Mouse (Mus musculus) megakaryocyte, adult 5-6 weeks (primary cell): ENCODE data around the gene Gm13306. TPM values are rescaled to one million over a fixed set of nuclear protein-coding genes. Genes with fewer than 3 reads are reported as not detected.
"Not testable (repeated sequence)": the region's sequence is repeated elsewhere in the genome, so short reads cannot be mapped to it uniquely, and the experiment has no call there.

ENCODE experiments used
- ATAC-seq: 2 replicates; pipeline ENCODE4 v1.8.0; 2016; ENCODE audit warnings: mild to moderate bottlenecking, inconsistent platforms; ENCODE audit not compliant: poor library complexity, severe bottlenecking
- total RNA-seq, 2 experiments: library from RNA; stranded (forward) in 1 of 2; stranded (reverse) in 1 of 2; fragments of 153-499, 151-499 nt in 1 of 2; fragments of 221-1000, 200-1000 nt in 1 of 2; gene quantifications; 2 replicates each; pipeline versions ENCODE4 v1.2.3 to v1.2.4; 2015 to 2017

Gene Gm13306
- total RNA-seq (2015) = not detected in 2 replicates
- total RNA-seq (2017) = not detected in 2 replicates

GRCm38 (mm10) chr4:42153136-42153535 lies at the start of gene Gm13306:
Gene Gm13306, plus strand, starts transcription at chr4:42153436.
- not testable (repeated sequence) for ATAC-seq

DNA sequence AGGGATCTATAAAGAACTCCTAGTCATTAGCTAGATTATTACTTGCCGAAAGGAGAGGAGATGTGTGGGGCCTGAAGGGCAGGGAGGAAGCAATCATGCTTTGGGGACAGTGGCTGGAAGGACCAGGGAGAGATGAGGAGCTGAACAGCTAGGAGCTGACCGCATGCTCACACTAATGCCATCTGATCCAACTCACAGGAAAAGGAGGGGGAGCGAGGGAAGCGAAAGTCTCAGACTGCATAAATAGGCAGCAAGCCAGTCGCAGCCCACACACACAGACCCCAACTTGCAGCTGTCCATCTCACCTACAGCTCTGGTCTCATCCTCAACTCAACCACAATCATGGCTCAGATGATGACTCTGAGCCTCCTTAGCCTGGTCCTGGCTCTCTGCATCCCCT lies 38.7 kb upstream of the Gm13306 start, which contains the start of gene Gm13304:
Gene Gm13304, plus strand, starts transcription at position 301 of the 400 bp plus-strand sequence.
- ATAC-seq = not testable (repeated sequence)

GRCm38 (mm10) chr4:42168503-42168902 lies 15.3 kb downstream of the Gm13306 start, which contains the start of gene Gm13305:
Gene Gm13305, minus strand, starts transcription at chr4:42168603.
- ATAC-seq = not testable (repeated sequence)

DNA sequence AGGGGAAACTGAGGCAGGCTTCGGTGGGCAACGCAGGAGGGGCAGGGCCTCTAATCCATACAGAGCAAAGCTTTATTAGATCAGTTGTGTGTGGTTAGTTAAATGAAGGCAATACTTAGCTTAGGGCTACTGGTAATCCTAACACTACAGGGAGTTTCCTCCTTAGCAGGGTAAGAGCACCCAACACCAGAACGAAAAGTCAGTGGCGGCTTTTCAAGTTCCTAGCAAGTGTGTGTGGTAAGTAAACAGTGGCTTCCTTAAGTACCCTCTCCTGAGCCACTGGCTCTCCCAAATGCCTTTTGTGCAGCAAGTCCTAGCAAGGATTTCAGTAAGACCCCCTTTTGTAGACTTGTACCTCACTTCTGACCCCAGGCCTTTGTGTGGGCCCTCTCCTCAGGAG lies 25.0 kb downstream of the Gm13306 start:
- ATAC-seq = not testable (repeated sequence)

- ATAC-seq = not testable (repeated sequence)
Measured at GRCm38 (mm10) chr4:42183234-42184197, 30.3 kb downstream of the Gm13306 start.

- ATAC-seq = not testable (repeated sequence)
Measured at GRCm38 (mm10) chr4:42184324-42184979, 31.2 kb downstream of the Gm13306 start.

DNA sequence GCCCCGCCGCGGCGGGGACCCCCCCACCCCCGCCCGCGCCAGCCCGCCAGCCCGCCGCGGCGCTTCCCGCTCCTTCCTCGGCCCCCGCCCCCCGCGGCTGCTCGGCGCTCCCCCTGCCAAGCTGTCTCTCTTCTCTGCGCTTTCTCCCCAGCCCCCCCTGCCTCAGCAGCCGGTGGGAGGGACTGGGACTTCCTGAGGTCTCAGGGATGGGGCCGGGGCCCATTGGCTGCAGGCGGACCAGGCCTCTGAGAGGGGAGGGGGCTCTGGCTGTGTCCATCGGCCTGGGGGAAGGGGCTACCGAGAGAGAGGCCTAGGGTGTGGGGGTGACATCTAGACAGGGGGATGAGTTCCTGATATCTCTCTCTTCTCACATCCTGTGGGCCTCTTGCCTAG lies 31.7 kb downstream of the Gm13306 start:
- not testable (repeated sequence) for ATAC-seq

Other genes with a start within 250 kb of the Gm13306 start
- not detected in 2 replicates for gene Gm21541, start 249.8 kb upstream of the Gm13306 start, total RNA-seq (2015)
- not detected in 2 replicates for gene Gm21541, start 249.8 kb upstream of the Gm13306 start, total RNA-seq (2017)
- gene Gm20878, start 211.9 kb upstream of the Gm13306 start, total RNA-seq (2015) = not detected in 2 replicates
- gene Gm20878, start 211.9 kb upstream of the Gm13306 start, total RNA-seq (2017) = 0.44 TPM in 1 of 2 replicates, not detected in the other
- not detected in 2 replicates for gene Fam205a4, start 187.4 kb upstream of the Gm13306 start, total RNA-seq (2015)
- not detected in 2 replicates for gene Fam205a4, start 187.4 kb upstream of the Gm13306 start, total RNA-seq (2017)
- not detected in 2 replicates for gene Gm21093, start 118.7 kb upstream of the Gm13306 start, total RNA-seq (2015)
- not detected in 2 replicates for gene Gm21093, start 118.7 kb upstream of the Gm13306 start, total RNA-seq (2017)
- gene Gm3893, start 62.2 kb upstream of the Gm13306 start, total RNA-seq (2015) = not detected in 2 replicates
- gene Gm3893, start 62.2 kb upstream of the Gm13306 start, total RNA-seq (2017) = not detected in 2 replicates
- not detected in 2 replicates for gene Gm13304, start 38.6 kb upstream of the Gm13306 start, total RNA-seq (2015)
- gene Gm13304, start 38.6 kb upstream of the Gm13306 start, total RNA-seq (2017) = not detected in 2 replicates
- 0.36 TPM in 1 of 2 replicates, not detected in the other for gene Gm13305, start 15.2 kb downstream of the Gm13306 start, total RNA-seq (2015)
- 1.1 TPM in 1 of 2 replicates, not detected in the other for gene Gm13305, start 15.2 kb downstream of the Gm13306 start, total RNA-seq (2017)
- gene Gm10600, start 87.2 kb downstream of the Gm13306 start, total RNA-seq (2015) = not detected in 2 replicates
- not detected in 2 replicates for gene Gm10600, start 87.2 kb downstream of the Gm13306 start, total RNA-seq (2017)
- not detected in 2 replicates for gene Ccl21b, start 102.3 kb downstream of the Gm13306 start, total RNA-seq (2015)
- not detected in 2 replicates for gene Ccl21b, start 102.3 kb downstream of the Gm13306 start, total RNA-seq (2017)
- not detected in 2 replicates for gene Gm21953, start 140.8 kb downstream of the Gm13306 start, total RNA-seq (2015)
- not detected in 2 replicates for gene Gm21953, start 140.8 kb downstream of the Gm13306 start, total RNA-seq (2017)
- 0.09 TPM in 1 of 2 replicates, not detected in the other for gene Fam205a3, start 164.9 kb downstream of the Gm13306 start, total RNA-seq (2015)
- not detected in 2 replicates for gene Fam205a3, start 164.9 kb downstream of the Gm13306 start, total RNA-seq (2017)